Mouse (Mus musculus): ENCODE measurements at regions not wholly inside any gene's neighbourhood (a gene's known extent, or its start where the extent isn't known, plus 50 kb on each side); places are given as distances from the start of the nearest gene placed in this dataset.

GRCm38 (mm10) chr5:91843044-91843443, 119.8 kb downstream of the Rchy1 start:
- Histone ChIP-seq H3K36me3 (ENCODE audit: control insufficient read depth, insufficient read depth, low read length) (no peaks in the 10 kb centered on the region), H3K4me3 (ENCODE audit: control insufficient read depth, insufficient read depth, low read length) (no peak overlapping the region), H3K27ac (ENCODE audit: control insufficient read depth, insufficient read depth, low read length) (no peak overlapping the region), H3K27me3 (ENCODE audit: control insufficient read depth, insufficient read depth, low read length) (no peaks in the 10 kb centered on the region), H3K4me1 (replicated peaks; ENCODE audit: control insufficient read depth, insufficient read depth, low read length) (no peaks in the 10 kb centered on the region; the same call in 1 of the 2 replicates)
- no peak for TF ChIP-seq POLR2A (IDR thresholded peaks at IDR 0.05; ENCODE audit: control insufficient read depth, extremely low read depth, insufficient read depth, low read length, poor library complexity)
- no peak for DNase-seq
- 94% methylated on average over 4 of the region's 4 CpGs for WGBS

GRCm38 (mm10) chr5:91841066-91841465, 121.8 kb downstream of the Rchy1 start:
- TF ChIP-seq CTCF (IDR thresholded peaks at IDR 0.05; ENCODE audit: borderline replicate concordance, control insufficient read depth, extremely low read depth, insufficient read depth, low read length, poor library complexity) (no peak), POLR2A (IDR thresholded peaks at IDR 0.05; ENCODE audit: control insufficient read depth, extremely low read depth, insufficient read depth, low read length, poor library complexity) (no peak)
- no peaks in the 10 kb centered on the region for H3K36me3 ChIP-seq (ENCODE audit: control insufficient read depth, insufficient read depth, low read length)
- WGBS, result 85% methylated on average over 4 of the region's 4 CpGs
- no peaks in the 10 kb centered on the region for H3K27me3 ChIP-seq (ENCODE audit: control insufficient read depth, insufficient read depth, low read length)
- no peak overlapping the region for H3K4me3 ChIP-seq (ENCODE audit: control insufficient read depth, insufficient read depth, low read length)
- H3K4me1 ChIP-seq (replicated peaks; ENCODE audit: control insufficient read depth, insufficient read depth, low read length), result no peaks in the 10 kb centered on the region; the same call in 1 of the 2 replicates
- H3K27ac ChIP-seq (ENCODE audit: control insufficient read depth, insufficient read depth, low read length), result no peak overlapping the region
- DNase-seq, result no peak

GRCm38 (mm10) chr5:91828481-91828880, 134.4 kb downstream of the Rchy1 start:
- no peak overlapping the region for H3K27ac ChIP-seq (ENCODE audit: control insufficient read depth, insufficient read depth, low read length)
- no peaks in the 10 kb centered on the region for H3K27me3 ChIP-seq (ENCODE audit: control insufficient read depth, insufficient read depth, low read length)
- no peak overlapping the region for H3K4me3 ChIP-seq (ENCODE audit: control insufficient read depth, insufficient read depth, low read length)
- H3K4me1 ChIP-seq (replicated peaks; ENCODE audit: control insufficient read depth, insufficient read depth, low read length), result no peaks in the 10 kb centered on the region
- TF ChIP-seq POLR2A (IDR thresholded peaks at IDR 0.05; ENCODE audit: control insufficient read depth, extremely low read depth, insufficient read depth, low read length, poor library complexity), result no peak
- no peak for TF ChIP-seq CTCF (IDR thresholded peaks at IDR 0.05; ENCODE audit: borderline replicate concordance, control insufficient read depth, extremely low read depth, insufficient read depth, low read length, poor library complexity)
- no peaks in the 10 kb centered on the region for H3K36me3 ChIP-seq (ENCODE audit: control insufficient read depth, insufficient read depth, low read length)
- WGBS, result 89% methylated on average over 6 of the region's 6 CpGs
- DNase-seq, result no peak

GRCm38 (mm10) chr5:91826636-91827035, 136.2 kb downstream of the Rchy1 start:
- Histone ChIP-seq H3K4me3 (ENCODE audit: control insufficient read depth, insufficient read depth, low read length) (no peak overlapping the region), H3K27me3 (ENCODE audit: control insufficient read depth, insufficient read depth, low read length) (no peaks in the 10 kb centered on the region), H3K27ac (ENCODE audit: control insufficient read depth, insufficient read depth, low read length) (no peak overlapping the region), H3K4me1 (replicated peaks; ENCODE audit: control insufficient read depth, insufficient read depth, low read length) (no peaks in the 10 kb centered on the region), H3K36me3 (ENCODE audit: control insufficient read depth, insufficient read depth, low read length) (no peaks in the 10 kb centered on the region)
- 52% methylated on average over 1 of the region's 1 CpGs for WGBS
- no peak for DNase-seq
- TF ChIP-seq POLR2A (IDR thresholded peaks at IDR 0.05; ENCODE audit: control insufficient read depth, extremely low read depth, insufficient read depth, low read length, poor library complexity) (no peak), CTCF (IDR thresholded peaks at IDR 0.05; ENCODE audit: borderline replicate concordance, control insufficient read depth, extremely low read depth, insufficient read depth, low read length, poor library complexity) (no peak)

- H3K36me3 ChIP-seq (ENCODE audit: control insufficient read depth, insufficient read depth, low read length), result no peaks in the 10 kb centered on the region
- no peak overlapping the region for H3K27ac ChIP-seq (ENCODE audit: control insufficient read depth, insufficient read depth, low read length)
- no peaks in the 10 kb centered on the region for H3K27me3 ChIP-seq (ENCODE audit: control insufficient read depth, insufficient read depth, low read length)
- DNase-seq, result no peak
- no peak overlapping the region for H3K4me3 ChIP-seq (ENCODE audit: control insufficient read depth, insufficient read depth, low read length)
- no peak for TF ChIP-seq CTCF (IDR thresholded peaks at IDR 0.05; ENCODE audit: borderline replicate concordance, control insufficient read depth, extremely low read depth, insufficient read depth, low read length, poor library complexity)
- TF ChIP-seq POLR2A (IDR thresholded peaks at IDR 0.05; ENCODE audit: control insufficient read depth, extremely low read depth, insufficient read depth, low read length, poor library complexity), result no peak
- WGBS, result 75% methylated on average over 9 of the region's 9 CpGs
- no peaks in the 10 kb centered on the region for H3K4me1 ChIP-seq (replicated peaks; ENCODE audit: control insufficient read depth, insufficient read depth, low read length)
Measured at GRCm38 (mm10) chr5:91822844-91823576, 139.9 kb downstream of the Rchy1 start.

- WGBS, result 95% methylated on average over 12 of the region's 12 CpGs
- no peak overlapping the region for H3K27ac ChIP-seq (ENCODE audit: control insufficient read depth, insufficient read depth, low read length)
- H3K4me1 ChIP-seq (replicated peaks; ENCODE audit: control insufficient read depth, insufficient read depth, low read length), result peaks cover 5% of the 10 kb centered on the region
- TF ChIP-seq CTCF (IDR thresholded peaks at IDR 0.05; ENCODE audit: borderline replicate concordance, control insufficient read depth, extremely low read depth, insufficient read depth, low read length, poor library complexity) (no peak), POLR2A (IDR thresholded peaks at IDR 0.05; ENCODE audit: control insufficient read depth, extremely low read depth, insufficient read depth, low read length, poor library complexity) (no peak)
- no peak overlapping the region for H3K4me3 ChIP-seq (ENCODE audit: control insufficient read depth, insufficient read depth, low read length)
- H3K27me3 ChIP-seq (ENCODE audit: control insufficient read depth, insufficient read depth, low read length), result no peaks in the 10 kb centered on the region
- H3K36me3 ChIP-seq (ENCODE audit: control insufficient read depth, insufficient read depth, low read length), result no peaks in the 10 kb centered on the region
- no peak for DNase-seq
Measured at GRCm38 (mm10) chr5:91818800-91819199, 144.1 kb downstream of the Rchy1 start.

GRCm38 (mm10) chr5:91818195-91818594, 144.7 kb downstream of the Rchy1 start:
- H3K36me3 ChIP-seq (ENCODE audit: control insufficient read depth, insufficient read depth, low read length), result no peaks in the 10 kb centered on the region
- no peak overlapping the region for H3K4me3 ChIP-seq (ENCODE audit: control insufficient read depth, insufficient read depth, low read length)
- no peak overlapping the region for H3K27ac ChIP-seq (ENCODE audit: control insufficient read depth, insufficient read depth, low read length)
- no peak for TF ChIP-seq CTCF (IDR thresholded peaks at IDR 0.05; ENCODE audit: borderline replicate concordance, control insufficient read depth, extremely low read depth, insufficient read depth, low read length, poor library complexity)
- TF ChIP-seq POLR2A (IDR thresholded peaks at IDR 0.05; ENCODE audit: control insufficient read depth, extremely low read depth, insufficient read depth, low read length, poor library complexity), result no peak
- DNase-seq, result no peak
- WGBS, result 95% methylated on average over 11 of the region's 11 CpGs
- no peaks in the 10 kb centered on the region for H3K27me3 ChIP-seq (ENCODE audit: control insufficient read depth, insufficient read depth, low read length)
- peaks cover 5% of the 10 kb centered on the region for H3K4me1 ChIP-seq (replicated peaks; ENCODE audit: control insufficient read depth, insufficient read depth, low read length)

Measured in thymus, adult 2 months (tissue).